Mouse (Mus musculus) layer of hippocampus, adult 8-10 months (tissue): ENCODE measurements around the gene Wars2. TPM values are rescaled to one million over a fixed set of nuclear protein-coding genes. Genes with fewer than 3 reads are reported as not detected.

Experiments used
- DNase-seq, 2 experiments: peaks; one replicate each; pipeline ENCODE4 v3.0.0; 2022; ENCODE audit warnings: low spot score in 2 of 2
- total RNA-seq, 4 experiments: library from RNA; stranded (reverse); gene quantifications; 2 replicates each; pipeline ENCODE4 v1.2.4; 2022

Gene Wars2
- total RNA-seq, 4 experiments from 2014 or later = 7.8 to 8.5 (median 8.0) TPM

DNA sequence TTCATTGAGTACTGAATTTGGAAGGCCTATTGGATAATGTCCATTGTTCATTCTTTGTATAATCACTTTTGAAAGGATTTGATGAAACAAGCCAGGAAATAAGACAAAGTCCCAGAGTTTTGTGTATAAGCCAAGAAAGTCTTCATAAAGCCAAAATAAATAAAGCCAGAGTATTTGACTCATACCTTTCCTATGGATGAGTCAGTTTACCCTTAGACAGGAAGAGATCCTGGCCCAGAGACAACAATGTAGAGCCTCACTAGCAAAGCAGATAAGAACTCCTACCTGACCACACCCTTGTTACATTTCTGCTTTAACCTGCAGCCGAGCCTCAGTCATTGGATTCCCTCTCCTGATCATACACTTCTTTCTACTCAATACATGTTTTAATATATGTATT is 47.2 kb downstream of the Wars2 start:
- DNase-seq = no peak

DNA sequence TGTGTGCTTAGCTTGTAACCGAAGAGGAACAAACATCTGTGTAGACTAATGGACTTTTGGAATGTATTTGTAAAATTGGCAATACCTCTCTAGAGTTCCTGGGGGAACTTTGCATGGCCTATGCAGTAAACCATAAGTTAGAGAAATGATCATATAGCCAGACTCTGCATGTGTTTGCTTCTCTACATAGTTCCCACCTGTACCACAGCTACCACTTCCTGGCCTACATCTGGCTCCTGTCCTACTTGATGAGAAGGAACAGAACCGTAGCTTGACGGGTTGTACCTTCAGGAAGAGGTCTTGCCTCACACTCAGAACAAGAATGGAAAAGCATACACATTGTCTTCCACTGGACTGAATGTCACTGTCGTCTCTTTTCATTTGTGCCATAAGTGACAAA is 52.7 kb downstream of the Wars2 start:
- DNase-seq = no peak

DNA sequence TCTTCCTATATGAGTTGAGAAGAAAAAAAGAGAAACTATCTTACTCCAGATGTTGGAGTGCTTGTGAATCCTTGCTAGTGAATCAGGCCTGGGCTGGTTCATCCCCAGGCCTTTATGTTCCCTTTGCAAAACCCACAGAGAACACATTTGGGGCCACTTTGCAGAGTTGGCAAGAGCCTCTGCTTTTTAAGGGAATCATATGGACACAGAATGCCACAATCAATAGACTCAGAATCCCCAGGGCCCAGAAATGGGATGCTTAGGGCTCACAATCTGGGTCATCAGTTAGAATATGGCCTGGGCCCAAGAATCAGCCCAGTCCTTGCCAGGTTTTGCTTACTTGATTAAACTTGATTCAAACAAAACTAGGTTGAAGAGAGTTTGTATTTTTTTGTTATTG is 62.5 kb downstream of the Wars2 start:
- DNase-seq = no peak

DNA sequence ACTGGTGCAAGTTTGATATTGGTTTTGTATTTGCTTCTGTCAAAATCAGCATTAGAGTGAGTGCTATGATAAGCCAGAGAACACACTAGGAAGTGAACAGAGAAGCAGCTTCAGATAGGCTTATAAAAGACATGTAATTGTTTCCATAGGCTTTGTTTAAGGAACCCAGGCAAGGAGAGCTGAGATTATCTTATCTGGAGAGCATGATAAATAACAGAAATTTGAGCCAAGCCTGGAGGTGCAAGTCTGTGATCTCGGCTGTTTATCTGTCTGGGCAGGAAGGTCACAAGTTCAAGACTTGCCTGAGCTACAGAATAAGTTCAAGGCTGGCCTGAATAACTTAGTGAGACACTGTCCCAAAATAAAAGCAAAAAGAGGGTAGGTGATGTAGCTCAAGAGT is 67.5 kb downstream of the Wars2 start:
- DNase-seq = no peak

DNA sequence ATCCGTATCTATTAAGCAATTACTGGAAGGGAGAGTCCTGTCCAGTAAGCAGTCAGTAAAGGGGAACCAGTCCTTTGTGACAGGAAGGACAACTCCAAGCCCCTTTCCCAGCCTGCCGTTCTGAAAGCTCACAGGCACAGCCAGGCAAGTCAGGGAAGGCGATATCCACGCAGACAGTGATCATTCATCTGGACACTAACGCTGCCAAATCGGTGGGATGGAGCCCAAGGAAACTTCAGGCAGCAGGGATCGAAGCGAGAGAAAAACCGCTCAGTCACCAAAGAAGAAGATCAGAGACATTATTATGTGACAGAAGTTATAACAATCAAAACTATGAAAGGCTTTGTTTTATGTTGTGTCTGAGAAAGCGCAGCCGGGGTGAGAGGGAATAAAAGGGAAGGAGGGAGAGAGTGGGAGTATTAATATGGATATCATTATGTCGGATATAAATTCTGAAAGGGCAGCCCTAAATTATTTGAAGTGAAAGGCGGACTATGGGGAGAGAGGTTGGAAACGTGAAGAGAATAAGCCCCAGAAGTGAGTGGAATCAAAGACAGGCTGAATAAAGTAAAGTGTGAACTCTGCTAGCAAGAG is 70.3 kb downstream of the Wars2 start:
- DNase-seq = no peak

DNA sequence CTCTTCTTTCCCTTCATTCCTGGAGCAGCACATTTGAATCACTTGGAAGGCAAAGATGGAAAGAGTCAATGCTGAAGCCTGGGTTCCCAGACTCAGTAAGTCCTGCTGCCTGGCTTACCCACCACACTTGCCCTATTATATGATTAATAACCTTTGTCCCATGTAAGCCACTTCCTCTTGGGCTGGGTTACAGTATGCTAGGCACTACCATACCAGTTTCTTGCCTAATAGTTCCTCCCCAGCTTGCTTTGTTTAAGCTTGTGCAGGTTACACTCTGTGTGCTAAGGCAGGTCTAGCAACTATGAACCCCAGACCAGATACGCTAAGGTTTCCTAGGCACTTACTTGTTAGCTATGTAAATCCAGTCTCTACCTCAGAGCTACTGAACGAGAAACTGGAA is 86.9 kb downstream of the Wars2 start:
- no peak for DNase-seq

DNA sequence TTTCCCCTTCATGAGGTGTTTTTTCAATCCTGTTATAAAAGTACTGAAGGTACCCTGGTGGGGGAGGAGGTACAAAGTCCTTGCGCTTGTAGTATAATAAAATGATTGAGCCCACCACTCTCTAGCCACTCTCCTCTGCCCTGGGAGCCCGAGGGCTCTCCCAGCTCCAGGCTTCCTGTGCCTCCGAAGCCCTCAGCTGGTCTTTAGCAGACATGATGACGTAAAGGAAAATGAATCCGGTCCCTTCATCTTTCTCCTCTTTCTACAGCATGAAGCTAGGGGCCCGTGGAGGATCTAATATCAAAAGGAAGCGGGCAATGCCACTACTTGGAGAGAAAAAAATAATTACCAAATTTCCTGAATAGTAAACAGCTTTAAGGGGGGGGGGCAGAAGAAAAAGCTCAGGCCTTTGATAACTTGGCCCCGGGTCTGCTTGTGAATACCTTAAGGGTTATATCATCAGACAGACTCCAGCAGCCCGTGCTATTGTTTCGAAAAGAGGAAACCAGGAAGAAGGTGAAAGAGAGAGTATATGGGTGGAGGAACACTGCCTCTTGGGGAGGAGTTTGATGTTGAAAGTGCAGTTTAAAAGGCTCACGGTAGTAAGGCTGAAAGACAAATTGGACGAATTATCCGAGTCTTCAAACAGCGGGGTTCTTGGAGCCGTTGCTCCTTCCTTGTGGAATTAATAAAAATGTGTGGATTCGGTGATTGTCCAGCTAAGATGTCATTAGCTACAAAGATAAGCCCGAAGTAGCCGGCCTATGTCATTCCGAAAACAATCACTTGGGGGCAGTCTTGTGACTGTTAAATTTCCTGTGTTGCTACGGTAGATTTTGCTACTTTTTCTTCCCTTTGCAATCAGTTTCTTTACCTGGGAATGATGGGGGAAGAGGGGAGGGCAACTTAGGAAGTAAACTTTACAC is 92.8 kb downstream of the Wars2 start:
- peak in 1 of 2 experiments; percentile 49 for DNase-seq

DNA sequence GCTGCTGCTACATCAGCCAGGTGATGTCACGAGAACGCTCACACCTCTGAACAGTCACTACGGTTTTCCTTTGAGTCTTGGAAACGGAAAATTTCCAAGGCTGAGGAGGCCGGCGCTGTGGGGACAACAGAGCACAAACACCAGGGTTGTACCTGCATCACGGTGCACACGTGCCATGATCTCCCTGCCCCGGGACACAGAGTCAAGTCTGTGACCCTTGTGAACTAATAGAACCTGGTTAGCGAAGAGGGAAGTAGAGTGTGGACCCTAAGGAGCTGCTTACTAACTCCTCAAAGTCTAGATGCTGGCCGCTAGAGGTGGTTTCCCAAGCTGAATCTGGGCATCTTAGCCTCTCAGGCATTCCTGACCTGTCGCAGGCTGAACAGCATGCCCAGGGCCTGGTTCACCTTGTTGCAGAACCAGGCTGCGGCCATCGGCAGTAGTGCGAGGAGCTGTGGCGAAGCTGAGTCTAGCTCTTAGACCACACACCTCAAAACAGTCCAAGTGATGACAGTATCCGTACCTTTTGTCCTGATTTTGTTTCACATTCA is 93.5 kb downstream of the Wars2 start:
- DNase-seq = no peak

DNA sequence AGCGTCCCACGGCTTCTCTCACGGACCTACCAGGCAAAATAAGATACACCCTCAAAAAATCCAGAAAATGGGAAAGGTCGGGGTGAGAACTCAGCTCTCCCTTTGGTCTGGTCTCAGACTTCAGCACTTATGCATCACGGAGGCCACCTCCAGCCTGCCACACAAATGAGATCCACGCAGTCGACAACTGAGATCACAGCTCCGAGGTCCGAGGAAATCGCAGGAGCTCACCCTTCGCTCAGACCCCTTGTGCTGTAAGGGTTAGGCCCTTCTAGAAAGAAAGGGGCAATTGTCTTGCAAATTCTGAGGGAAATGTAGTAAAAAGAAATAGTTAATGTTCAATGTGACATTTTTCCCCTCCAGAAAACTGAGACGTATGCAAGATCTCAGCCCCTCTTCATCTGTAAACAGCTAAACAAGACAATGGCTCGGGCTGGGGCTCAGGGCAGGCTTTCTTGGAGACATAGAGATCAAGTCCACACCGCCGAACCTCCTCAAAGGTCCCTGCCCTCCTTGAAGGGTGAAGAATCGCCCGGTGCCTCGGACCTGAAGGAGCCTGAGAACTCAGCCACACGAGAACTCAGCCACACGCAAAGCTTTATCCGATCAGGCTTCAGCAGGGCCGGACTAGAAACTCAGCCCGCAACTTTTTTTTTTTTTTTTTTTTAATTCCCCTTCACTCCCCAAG is 94.4 kb downstream of the Wars2 start:
- DNase-seq = no peak

DNA sequence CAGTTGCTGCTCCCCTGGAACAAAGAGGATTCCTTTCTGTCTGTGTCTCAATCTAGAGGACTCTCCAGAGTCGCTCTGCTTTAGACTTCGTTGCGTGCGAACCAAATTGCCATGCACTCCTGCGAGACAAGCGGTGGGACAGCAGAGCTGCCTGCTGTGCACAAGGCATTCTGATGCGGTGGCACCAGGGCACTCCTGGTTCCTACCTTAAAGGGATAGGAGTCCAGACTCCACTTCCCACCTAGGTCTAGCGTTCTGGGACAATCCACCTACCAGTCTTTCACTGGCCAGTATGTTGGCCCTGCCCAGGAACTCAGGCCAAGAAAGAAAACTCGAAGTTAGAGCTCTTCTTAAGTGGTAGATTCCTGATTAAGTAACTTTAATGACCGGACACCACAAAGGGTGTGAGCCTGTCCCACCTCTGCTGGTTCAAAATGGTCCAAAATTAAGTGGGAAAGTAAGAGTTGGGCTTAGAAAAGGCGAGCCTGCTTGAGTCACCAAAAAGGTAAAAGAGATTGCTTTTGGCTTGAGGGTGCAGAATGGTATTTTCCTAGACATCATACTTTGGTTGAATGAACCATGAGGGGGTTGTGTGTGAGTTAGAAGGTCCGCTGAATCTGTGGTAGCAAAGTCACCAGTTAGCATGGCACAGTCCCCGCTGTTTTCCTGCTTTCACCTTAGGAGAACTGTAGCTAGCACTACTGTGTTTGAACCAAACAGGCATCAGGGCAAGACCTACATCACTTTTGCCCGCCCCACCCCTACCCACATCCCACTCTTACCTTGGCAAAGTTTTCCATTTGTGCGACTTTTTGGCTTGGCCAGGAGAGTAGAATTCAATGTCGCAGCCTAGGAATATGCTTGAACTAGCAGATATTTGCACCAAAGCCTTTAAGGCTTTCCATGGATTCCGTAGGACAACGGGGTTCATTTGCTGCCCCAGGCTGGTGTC is 95.2 kb downstream of the Wars2 start:
- no peak for DNase-seq

DNA sequence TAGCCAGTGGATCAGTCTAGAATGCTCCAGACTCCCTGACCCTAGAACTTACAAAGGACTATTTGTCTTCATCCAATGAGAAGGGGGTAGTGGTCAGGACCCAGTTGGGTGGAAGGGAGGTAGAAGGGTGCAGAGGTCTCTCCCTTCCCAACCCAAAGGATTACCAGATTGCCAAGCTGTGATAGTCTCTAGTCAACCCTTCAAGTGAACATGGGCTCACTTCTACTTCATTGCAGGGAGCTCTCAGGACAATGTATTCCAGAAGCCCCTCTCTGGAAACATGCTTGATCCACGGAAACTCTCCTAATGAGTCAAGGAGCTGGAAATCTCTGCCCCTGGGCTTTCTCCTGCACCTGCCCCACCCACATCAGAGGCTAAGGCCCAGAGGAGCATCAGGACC is 97.8 kb downstream of the Wars2 start:
- DNase-seq = no peak

DNA sequence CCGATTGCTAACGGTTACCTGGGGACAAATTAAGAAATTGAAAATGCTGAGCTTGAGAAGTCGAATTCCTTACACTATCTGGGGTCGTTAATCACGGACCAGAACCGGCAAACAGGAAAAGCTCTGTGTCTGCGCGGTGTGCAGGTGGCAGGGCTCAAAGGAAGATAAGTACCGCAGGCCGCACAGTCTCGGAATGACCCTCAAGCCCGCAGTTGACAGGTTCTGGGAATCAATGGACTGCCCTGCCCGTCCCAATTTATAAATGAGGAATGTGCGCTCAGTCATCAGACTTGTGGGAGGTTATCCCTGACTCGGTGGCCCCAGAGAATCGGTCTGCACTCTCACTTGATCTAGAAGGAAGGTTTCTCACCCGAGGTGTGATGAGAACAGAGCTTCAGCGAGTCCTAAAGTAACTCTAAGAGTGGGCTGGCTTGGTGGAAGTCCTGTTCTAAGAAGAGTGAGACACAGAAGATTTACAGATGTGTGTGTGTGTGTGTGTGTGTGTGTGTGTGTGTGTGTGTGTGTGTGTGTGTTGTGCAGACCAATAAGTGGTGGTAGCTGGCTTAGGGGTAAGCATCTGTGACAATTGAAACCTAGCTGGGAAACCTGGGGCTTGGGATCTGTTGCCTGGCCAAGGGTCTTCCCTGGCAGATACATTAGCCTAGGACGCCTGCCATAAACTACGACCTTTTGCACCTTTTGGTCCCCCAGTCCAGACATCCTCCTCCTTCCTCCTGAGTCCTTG is 98.6 kb downstream of the Wars2 start:
- no peak for DNase-seq

DNA sequence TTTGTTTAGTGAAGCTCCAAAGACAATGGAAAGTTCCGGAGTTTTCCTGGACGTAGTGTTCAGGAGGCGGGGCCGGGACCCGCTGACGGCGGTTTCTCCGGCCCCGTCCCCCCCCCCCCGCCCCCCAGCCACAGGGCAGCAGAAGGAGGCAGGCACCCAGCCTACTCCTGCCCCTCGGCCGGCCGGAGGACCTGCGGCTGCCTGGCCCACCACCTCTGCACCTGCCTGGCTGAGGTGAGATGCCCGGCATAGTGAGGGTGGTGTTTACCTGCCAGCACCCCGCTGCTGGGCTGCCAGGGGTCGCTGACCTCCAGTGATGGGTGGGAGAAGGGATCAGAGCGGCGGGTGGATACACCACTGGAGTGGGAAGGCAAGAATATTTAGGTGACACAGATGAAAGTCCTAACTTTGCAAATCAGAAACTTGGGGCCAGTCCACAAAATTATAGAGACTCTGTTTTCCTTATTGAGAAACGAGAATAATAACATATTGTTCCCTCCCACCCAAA is 99.4 kb downstream of the Wars2 start, which contains the start of gene Tbx15:
Tbx15 (plus strand) TSS at position 169 of the 508 bp plus-strand sequence.
- DNase-seq = no peak

DNA sequence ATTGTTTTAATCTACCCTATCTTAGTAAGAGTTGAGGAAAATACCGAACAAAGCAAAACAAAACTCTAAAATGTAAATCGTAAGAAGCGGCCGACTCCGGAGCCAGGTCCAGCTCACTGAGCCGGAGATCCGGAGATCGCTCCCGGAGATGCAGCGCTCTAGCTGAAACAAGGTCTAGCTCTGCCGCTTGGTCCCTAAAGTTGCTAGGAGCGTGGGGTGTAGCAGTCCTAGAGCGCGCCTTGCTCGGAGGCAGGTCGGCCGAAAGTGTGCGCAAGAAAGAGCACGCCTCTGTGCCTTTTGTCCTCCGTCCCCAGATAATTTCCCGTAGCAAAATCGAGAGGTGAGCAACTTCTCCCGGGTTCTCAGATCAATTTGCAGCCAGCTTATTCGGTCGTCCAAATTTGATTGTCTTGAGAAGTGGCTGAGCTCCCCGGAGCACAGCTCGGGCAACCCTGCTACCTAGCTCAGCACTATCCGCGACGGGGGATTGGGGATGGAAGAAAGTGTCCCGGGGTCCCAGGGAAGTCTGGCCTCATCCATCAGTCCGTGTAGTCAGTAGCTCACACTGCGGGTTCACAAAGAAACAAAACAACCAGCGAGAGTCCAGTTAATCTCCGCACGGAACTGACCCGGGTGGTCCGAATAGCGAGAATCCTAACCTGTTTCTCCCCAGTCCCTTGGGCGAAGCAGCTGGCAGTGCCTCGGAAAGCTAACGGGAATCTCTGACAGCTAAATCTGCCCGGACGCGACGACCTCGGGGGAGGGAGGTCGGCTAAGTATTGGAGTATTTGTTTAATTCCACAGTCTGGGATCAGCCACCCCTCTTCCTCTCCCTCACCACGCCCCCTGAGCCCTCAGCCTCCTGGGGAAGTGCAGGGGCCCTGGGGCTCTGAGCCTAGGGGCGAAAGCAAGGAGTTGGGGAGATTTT is 100.2 kb downstream of the Wars2 start:
- no peak for DNase-seq

DNA sequence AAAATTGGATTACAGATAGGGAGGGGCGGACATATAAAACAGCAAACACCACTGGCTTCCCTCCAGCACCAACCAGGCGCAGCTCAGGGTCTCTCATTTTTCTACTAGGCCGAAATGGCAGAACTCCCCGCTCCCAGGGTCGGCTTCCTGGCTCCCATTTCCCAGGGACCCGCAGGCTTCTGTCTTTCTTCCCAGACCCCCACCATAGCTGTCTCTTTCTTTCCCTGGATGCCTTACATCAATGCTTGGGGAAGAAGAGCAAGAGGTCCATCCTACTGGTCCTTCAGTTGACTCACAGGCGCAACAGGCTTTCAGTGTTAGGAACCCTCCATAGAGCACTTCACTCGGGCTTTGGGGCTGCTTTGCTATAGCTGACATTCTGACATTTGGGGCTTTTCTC is 101.6 kb downstream of the Wars2 start:
- no peak for DNase-seq

DNA sequence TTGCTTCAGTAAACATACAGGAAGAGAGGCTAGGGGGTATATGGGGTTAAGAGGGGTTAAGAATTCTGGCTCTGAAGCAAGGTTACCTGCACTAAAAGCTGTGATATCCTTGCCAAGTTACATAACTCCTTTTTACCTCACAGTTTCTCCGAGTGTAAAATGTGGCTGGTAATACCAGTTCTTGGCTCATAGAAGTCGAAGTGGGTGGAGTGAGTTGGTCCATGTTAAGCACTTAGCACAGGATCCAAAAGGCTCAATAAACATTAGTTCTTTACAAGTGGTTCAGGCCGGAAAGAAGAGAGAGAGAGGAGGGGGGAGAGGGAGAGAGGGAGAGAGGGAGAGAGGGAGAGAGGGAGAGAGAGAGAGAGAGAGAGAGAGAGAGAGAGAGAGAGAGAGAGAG is 104.5 kb downstream of the Wars2 start:
- no peak for DNase-seq

DNA sequence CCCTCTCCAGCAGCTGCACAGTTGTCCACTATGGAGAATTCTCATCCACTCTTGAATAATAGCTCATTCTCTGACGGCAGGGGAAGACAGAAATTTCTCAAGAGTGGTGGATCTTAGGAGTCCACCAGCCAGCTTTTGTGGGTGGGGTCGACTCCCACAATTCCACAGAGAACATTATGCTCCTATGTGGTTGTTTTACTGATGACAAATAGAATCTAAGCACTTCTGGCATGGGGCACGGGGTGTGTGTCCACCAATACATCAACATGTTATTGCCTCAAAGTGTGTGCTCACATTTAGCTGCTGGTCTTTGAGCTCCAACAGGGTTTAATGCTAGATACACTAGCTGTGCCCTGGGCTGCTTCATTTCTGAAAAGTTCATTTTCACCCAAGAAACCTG is 105.8 kb downstream of the Wars2 start:
- DNase-seq = no peak

DNA sequence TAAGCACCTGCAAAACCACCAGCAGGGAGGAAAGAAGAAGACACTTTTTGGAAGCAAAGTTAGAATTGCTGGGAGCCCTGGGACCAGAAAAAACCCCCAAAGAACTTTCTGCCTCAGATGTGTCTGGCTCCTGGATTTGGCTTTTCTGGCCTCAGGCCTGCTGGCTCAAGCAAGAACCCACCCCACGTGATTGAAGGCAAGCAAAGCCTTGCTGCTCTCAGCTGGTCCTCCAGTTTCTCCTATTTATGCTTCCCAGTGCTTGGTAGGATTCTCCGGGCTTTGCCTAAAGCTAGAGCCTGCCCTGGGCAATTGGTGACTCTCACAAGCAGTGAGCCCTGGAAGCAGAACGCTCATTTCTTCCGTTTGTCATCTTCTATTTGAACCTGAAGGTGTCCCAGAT is 106.7 kb downstream of the Wars2 start:
- DNase-seq = no peak
